Mouse (Mus musculus): ENCODE measurements around the gene Slc25a39. TPM values are rescaled to one million over a fixed set of nuclear protein-coding genes. Genes with fewer than 3 reads are reported as not detected.

Gene Slc25a39
- polyA plus RNA-seq, 1 experiment from 2014 or later: 216 TPM

DNA sequence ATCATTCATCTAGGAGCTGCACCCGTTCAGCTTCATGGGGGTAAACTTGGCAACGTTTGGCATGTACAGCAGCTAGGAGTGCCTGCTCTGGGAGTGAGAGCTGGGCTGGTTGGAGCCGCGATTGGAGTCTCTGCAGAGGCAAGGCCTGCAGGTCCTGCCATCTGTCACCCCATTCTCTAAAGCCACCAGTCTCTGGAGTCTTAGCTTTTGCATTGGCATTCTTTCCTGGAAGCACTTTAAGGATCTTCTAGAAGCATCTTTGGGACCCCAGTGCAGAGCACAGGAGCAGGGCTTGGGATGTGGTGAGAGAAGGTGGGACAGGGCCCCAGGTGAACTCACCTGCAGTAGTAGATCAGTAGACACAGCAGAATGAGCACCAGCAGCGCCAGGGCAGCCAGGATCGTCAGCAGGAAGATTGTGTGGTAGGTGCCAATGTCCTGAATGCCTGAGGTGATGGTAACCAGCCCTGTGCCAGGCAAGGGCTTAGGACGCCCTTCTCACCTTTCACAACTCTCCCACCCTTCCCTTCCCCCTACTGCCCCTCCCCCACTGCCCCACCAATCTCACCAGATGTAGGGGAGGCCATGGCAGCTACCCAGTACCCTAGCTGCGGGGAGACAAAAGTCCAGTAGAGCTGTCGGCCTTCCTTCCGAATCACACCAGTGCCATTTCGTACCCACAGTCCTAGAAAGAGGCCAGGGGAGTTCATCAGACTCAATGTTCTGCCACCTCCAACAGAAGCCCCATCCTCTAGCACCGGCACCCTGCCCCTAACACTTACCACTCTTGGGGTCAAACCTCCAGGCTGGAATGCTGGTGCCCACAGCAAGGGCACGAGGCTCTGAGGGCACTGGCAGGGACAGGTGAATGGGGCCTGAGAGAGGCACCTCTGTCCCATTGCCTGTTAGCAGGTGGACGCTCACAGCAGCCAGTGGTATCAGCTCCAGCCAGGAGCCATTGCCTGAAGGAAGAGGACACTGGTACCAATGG, 31.6 kb upstream of the Slc25a39 start:
- H3K36me3 ChIP-seq (ENCODE audit: control insufficient read depth, insufficient read depth, low read length): peaks cover 53% of the 10 kb centered on the region
- H3K4me3 ChIP-seq (ENCODE audit: low read depth, low read length): no peak overlapping the region
- H3K27me3 ChIP-seq (ENCODE audit: control insufficient read depth, insufficient read depth, low read length): no peaks in the 10 kb centered on the region
- no peak for ATAC-seq (ENCODE audit: insufficient number of reproducible peaks, insufficient read depth, low FRiP score, low read depth)
- WGBS: 82% methylated on average over 14 of the region's 14 CpGs
- no peak overlapping the region for H3K27ac ChIP-seq (ENCODE audit: low read length)
- peaks cover 19% of the 10 kb centered on the region for H3K4me1 ChIP-seq (ENCODE audit: control insufficient read depth, insufficient read depth, low read length)
- H3K9ac ChIP-seq (replicated peaks; ENCODE audit: low read depth, low read length): no peak overlapping the region
- no peaks in the 10 kb centered on the region for H3K9me3 ChIP-seq (ENCODE audit: control insufficient read depth, low read depth, low read length)
- no peak overlapping the region for H3K4me2 ChIP-seq (replicated peaks; ENCODE audit: low read depth, low read length)

DNA sequence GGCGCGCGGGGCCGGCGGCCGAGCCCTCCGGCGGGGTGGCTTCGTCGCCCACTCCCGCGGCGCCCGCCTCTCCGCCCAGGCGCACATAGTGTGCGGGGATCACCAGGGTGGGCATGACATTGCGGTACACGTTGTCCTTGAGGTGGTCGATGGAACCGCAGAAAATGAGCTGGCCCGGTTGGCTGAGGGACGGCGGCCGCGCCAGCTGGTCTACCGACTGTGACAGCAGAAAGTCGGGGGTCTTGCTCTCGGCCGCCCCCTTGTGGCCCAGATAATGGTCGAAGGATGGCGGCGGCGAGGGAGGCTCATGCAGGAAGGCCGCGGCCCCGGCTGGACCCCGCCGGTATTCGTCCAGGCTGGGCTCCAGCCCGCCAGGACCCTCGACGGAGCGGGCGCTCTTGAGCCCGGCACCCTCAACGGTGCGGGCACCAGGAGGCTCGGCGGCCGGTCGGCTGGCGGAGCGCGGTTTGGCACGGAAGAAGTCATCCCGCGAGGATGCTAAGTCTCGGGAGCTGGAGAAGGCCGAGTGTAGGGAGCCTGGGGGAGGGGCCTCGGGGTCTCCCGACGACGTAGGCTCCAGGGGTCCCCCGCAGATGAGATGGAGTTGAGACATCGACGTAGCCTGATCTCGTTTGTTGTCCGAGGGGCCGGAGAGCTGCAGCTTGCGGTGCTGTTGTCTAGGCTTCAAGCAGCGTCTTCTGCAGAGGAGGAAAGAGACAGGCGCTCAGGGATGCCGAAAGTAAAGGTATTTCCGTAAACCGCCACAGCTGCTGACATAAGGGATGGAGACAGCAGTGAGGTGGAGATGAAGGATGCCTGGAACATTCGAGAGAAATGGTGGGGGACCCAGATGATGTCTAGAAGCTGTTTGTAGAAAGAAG, 30.7 kb upstream of the Slc25a39 start:
- H3K27ac ChIP-seq (ENCODE audit: low read length): no peak overlapping the region
- no peak for ATAC-seq (ENCODE audit: insufficient number of reproducible peaks, insufficient read depth, low FRiP score, low read depth)
- no peaks in the 10 kb centered on the region for H3K9me3 ChIP-seq (ENCODE audit: control insufficient read depth, low read depth, low read length)
- peak overlapping the region; percentile 36 for H3K4me3 ChIP-seq (ENCODE audit: low read depth, low read length)
- WGBS: 14% methylated on average over 77 of the region's 77 CpGs
- H3K36me3 ChIP-seq (ENCODE audit: control insufficient read depth, insufficient read depth, low read length): peaks cover 55% of the 10 kb centered on the region
- H3K4me2 ChIP-seq (replicated peaks; ENCODE audit: low read depth, low read length): peak overlapping the region; percentile 80
- H3K27me3 ChIP-seq (ENCODE audit: control insufficient read depth, insufficient read depth, low read length): no peaks in the 10 kb centered on the region
- H3K4me1 ChIP-seq (ENCODE audit: control insufficient read depth, insufficient read depth, low read length): peaks cover 13% of the 10 kb centered on the region
- peak overlapping the region; percentile 33; the same call in 1 of the 2 replicates for H3K9ac ChIP-seq (replicated peaks; ENCODE audit: low read depth, low read length)

GRCm38 (mm10) chr11:102437120-102438061, 29.6 kb upstream of the Slc25a39 start:
- ATAC-seq (ENCODE audit: insufficient number of reproducible peaks, insufficient read depth, low FRiP score, low read depth): peak; percentile 35; the same call in 1 of the 2 replicates
- peak overlapping the region; percentile 33; the same call in 1 of the 2 replicates for H3K9ac ChIP-seq (replicated peaks; ENCODE audit: low read depth, low read length)
- 13% methylated on average over 82 of the region's 87 CpGs for WGBS
- H3K4me2 ChIP-seq (replicated peaks; ENCODE audit: low read depth, low read length): peak overlapping the region; percentile 80
- H3K27me3 ChIP-seq (ENCODE audit: control insufficient read depth, insufficient read depth, low read length): no peaks in the 10 kb centered on the region
- H3K36me3 ChIP-seq (ENCODE audit: control insufficient read depth, insufficient read depth, low read length): peaks cover 51% of the 10 kb centered on the region
- 0 out of 2 replicates have a peak overlapping the region, but pooled peaks have one; percentile 6 for H3K27ac ChIP-seq (ENCODE audit: low read length)
- no peaks in the 10 kb centered on the region for H3K9me3 ChIP-seq (ENCODE audit: control insufficient read depth, low read depth, low read length)
- H3K4me3 ChIP-seq (ENCODE audit: low read depth, low read length): peak overlapping the region; percentile 36
- H3K4me1 ChIP-seq (ENCODE audit: control insufficient read depth, insufficient read depth, low read length): peaks cover 13% of the 10 kb centered on the region

GRCm38 (mm10) chr11:102436471-102436790, 28.7 kb upstream of the Slc25a39 start:
- Histone ChIP-seq H3K9ac (replicated peaks; ENCODE audit: low read depth, low read length) (no peak overlapping the region), H3K27ac (ENCODE audit: low read length) (no peak overlapping the region), H3K4me3 (ENCODE audit: low read depth, low read length) (no peak overlapping the region), H3K9me3 (ENCODE audit: control insufficient read depth, low read depth, low read length) (no peaks in the 10 kb centered on the region), H3K4me1 (ENCODE audit: control insufficient read depth, insufficient read depth, low read length) (peaks cover 13% of the 10 kb centered on the region), H3K36me3 (ENCODE audit: control insufficient read depth, insufficient read depth, low read length) (peaks cover 42% of the 10 kb centered on the region), H3K27me3 (ENCODE audit: control insufficient read depth, insufficient read depth, low read length) (no peaks in the 10 kb centered on the region), H3K4me2 (replicated peaks; ENCODE audit: low read depth, low read length) (no peak overlapping the region)
- WGBS: 71% methylated on average over 10 of the region's 10 CpGs
- no peak for ATAC-seq (ENCODE audit: insufficient number of reproducible peaks, insufficient read depth, low FRiP score, low read depth)

DNA sequence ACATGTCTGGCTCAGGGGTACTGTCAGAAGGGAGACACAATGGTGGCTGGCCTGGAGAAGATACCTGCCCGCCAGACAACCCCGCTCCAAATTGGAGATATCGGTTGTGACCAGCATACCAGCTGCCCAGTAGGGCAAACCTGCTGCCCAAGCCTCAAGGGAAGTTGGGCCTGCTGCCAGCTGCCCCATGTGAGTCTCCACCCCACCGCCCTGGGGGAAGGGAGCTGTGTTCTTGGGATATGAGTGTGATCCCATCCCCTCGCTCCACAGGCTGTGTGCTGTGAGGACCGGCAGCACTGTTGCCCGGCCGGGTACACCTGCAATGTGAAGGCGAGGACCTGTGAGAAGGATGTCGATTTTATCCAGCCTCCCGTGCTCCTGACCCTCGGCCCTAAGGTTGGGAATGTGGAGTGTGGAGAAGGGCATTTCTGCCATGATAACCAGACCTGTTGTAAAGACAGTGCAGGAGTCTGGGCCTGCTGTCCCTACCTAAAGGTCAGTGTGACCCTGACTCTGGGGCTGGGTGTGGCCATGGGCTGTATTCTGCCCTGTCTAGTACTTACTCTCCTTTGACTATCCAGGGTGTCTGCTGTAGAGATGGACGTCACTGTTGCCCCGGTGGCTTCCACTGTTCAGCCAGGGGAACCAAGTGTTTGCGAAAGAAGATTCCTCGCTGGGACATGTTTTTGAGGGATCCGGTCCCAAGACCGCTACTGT, 28.2 kb upstream of the Slc25a39 start:
- WGBS: 93% methylated on average over 18 of the region's 18 CpGs
- no peak overlapping the region for H3K4me3 ChIP-seq (ENCODE audit: low read depth, low read length)
- no peak overlapping the region for H3K9ac ChIP-seq (replicated peaks; ENCODE audit: low read depth, low read length)
- H3K4me1 ChIP-seq (ENCODE audit: control insufficient read depth, insufficient read depth, low read length): peaks cover 17% of the 10 kb centered on the region
- H3K27me3 ChIP-seq (ENCODE audit: control insufficient read depth, insufficient read depth, low read length): no peaks in the 10 kb centered on the region
- no peak for ATAC-seq (ENCODE audit: insufficient number of reproducible peaks, insufficient read depth, low FRiP score, low read depth)
- no peak overlapping the region for H3K4me2 ChIP-seq (replicated peaks; ENCODE audit: low read depth, low read length)
- peaks cover 37% of the 10 kb centered on the region for H3K36me3 ChIP-seq (ENCODE audit: control insufficient read depth, insufficient read depth, low read length)
- no peak overlapping the region for H3K27ac ChIP-seq (ENCODE audit: low read length)
- H3K9me3 ChIP-seq (ENCODE audit: control insufficient read depth, low read depth, low read length): no peaks in the 10 kb centered on the region

DNA sequence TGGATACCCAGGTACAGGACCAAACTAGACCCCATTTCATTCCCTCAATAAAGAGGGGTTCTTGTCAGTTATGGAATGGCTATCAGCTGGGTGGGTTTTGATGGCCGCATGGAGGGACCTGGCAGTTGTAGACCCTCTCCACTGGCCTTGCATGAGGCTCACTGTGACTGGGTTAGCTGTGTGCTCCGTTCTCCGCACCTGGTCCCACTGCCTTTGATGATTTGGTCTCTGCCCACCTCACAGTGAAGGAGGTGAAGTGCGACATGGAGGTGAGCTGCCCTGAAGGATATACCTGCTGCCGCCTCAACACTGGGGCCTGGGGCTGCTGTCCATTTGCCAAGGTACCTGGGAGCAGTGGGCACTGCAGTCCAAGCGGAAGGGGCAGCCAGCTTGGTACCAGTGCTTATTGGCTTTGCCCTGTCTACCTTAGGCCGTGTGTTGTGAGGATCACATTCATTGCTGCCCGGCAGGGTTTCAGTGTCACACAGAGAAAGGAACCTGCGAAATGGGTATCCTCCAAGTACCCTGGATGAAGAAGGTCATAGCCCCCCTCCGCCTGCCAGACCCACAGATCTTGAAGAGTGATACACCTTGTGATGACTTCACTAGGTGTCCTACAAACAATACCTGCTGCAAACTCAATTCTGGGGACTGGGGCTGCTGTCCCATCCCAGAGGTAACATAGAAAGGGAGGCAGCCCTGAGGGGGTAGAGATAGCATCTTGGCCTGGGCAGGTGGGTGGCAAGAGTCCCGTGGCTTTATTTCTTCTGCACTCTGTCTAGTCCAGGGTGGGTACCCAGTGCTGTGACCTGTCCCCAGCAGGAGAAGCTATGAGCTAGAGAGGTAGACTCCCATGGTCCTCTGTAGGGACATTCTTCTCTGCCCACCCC, 27.3 kb upstream of the Slc25a39 start:
- peaks cover 17% of the 10 kb centered on the region for H3K4me1 ChIP-seq (ENCODE audit: control insufficient read depth, insufficient read depth, low read length)
- H3K9me3 ChIP-seq (ENCODE audit: control insufficient read depth, low read depth, low read length): no peaks in the 10 kb centered on the region
- H3K36me3 ChIP-seq (ENCODE audit: control insufficient read depth, insufficient read depth, low read length): peaks cover 31% of the 10 kb centered on the region
- H3K27ac ChIP-seq (ENCODE audit: low read length): no peak overlapping the region
- H3K4me3 ChIP-seq (ENCODE audit: low read depth, low read length): no peak overlapping the region
- WGBS: 90% methylated on average over 11 of the region's 11 CpGs
- no peak overlapping the region for H3K4me2 ChIP-seq (replicated peaks; ENCODE audit: low read depth, low read length)
- H3K27me3 ChIP-seq (ENCODE audit: control insufficient read depth, insufficient read depth, low read length): no peaks in the 10 kb centered on the region
- no peak for ATAC-seq (ENCODE audit: insufficient number of reproducible peaks, insufficient read depth, low FRiP score, low read depth)
- H3K9ac ChIP-seq (replicated peaks; ENCODE audit: low read depth, low read length): no peak overlapping the region

- H3K27ac ChIP-seq (ENCODE audit: low read length): no peak overlapping the region
- peak; percentile 43; the same call in 1 of the 2 replicates for ATAC-seq (ENCODE audit: insufficient number of reproducible peaks, insufficient read depth, low FRiP score, low read depth)
- no peaks in the 10 kb centered on the region for H3K9me3 ChIP-seq (ENCODE audit: control insufficient read depth, low read depth, low read length)
- H3K27me3 ChIP-seq (ENCODE audit: control insufficient read depth, insufficient read depth, low read length): no peaks in the 10 kb centered on the region
- H3K9ac ChIP-seq (replicated peaks; ENCODE audit: low read depth, low read length): no peak overlapping the region
- peaks cover 21% of the 10 kb centered on the region for H3K4me1 ChIP-seq (ENCODE audit: control insufficient read depth, insufficient read depth, low read length)
- WGBS: 11% methylated on average over 7 of the region's 7 CpGs
- no peak overlapping the region for H3K4me3 ChIP-seq (ENCODE audit: low read depth, low read length)
- H3K36me3 ChIP-seq (ENCODE audit: control insufficient read depth, insufficient read depth, low read length): peaks cover 24% of the 10 kb centered on the region
- H3K4me2 ChIP-seq (replicated peaks; ENCODE audit: low read depth, low read length): no peak overlapping the region
Observed at GRCm38 (mm10) chr11:102434406-102434805, 26.7 kb upstream of the Slc25a39 start.

All from stomach, embryonic 14.5 days (tissue).